ENCODE assay signal across 12 mouse cellular contexts in genomic region chr2:34227688-34228087, GRCm38 (mm10).
"Had no signal": no experiment of that assay in that cellular context is flagged by ENCODE, and none has a peak within 500 bp of the region (broad histone marks: within the 10 kb centered on the region; RNA-seq: fewer than 3 reads in every experiment).

No protein-coding gene starts in this region.

- H3K9me3 ChIP-seq: limb, embryonic 12.5 days; liver, embryonic 13.5 days; lung, embryonic 15.5 days had no signal

- H3K4me2 ChIP-seq: limb, embryonic 12.5 days; liver, embryonic 13.5 days; lung, embryonic 15.5 days had no signal

- DNase-seq: kidney, adult 11 months; kidney, postnatal 10 days; kidney, postnatal 4 days; liver; liver, embryonic 13.5 days; liver, postnatal 0 days; right cerebral cortex, adult 18-20 months; right cerebral cortex, postnatal 25 days; thymus, postnatal 4 days had no signal

- H3K36me3 ChIP-seq: limb, embryonic 12.5 days; lung, embryonic 15.5 days had no signal

- H3K9ac ChIP-seq: limb, embryonic 12.5 days; liver, embryonic 13.5 days; liver, postnatal 0 days; lung, embryonic 15.5 days had no signal

- H3K27ac ChIP-seq: layer of hippocampus, adult 2 months; limb, embryonic 12.5 days; liver, embryonic 13.5 days; lung, embryonic 15.5 days had no signal

- H3K27me3 ChIP-seq: liver, embryonic 13.5 days; lung, embryonic 15.5 days had no signal

- H3K4me3 ChIP-seq: layer of hippocampus, adult 2 months; limb, embryonic 12.5 days; liver, embryonic 13.5 days; lung, embryonic 15.5 days had no signal

- ATAC-seq: liver, postnatal 0 days had no signal
